Mouse (Mus musculus): ENCODE results near the gene Ctnnb1.

DNA sequence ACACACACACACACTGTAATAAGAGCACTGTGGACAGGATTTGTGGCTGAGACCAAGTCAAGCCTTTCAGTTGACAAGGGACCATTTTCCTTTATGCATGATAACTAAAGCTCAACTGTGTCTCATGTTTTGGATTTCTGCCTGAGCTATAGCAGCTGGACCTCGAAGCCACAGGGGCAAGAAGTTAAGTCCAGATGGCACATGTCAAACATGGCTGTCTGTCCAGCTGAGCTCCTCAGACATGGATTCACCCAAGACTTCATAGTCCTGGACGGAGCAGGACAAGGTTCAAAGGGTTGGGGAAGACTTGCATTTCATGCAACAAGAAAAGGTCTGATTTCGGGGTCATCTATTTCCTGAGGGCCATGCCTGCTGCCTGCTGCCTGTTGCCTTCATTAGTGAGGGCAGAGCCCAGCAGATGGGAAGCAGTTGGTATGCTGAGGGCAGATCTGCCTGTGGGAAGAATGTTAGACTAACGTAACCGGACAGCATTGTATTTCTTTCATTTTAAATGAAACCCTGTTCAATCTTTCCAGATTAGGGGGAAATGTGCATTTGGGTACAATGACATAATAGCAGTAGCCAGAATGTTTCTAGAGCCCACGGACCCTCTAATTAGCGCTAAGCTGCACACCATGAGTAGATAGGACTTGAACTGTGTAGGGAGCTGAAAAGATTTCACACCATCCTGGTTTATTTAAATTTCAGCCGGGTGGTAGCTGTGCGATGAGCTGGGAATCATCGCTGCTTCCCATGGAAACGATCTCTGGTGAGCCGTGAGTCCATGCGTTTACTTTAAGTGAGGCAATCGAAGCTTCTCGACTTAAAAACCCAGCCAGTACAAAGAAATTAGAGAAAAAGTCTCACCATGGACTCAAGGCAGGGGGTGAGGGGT lies 61.0 kb downstream of the Ctnnb1 start:
- TF ChIP-seq CTCF (IDR thresholded peaks at IDR 0.05; ENCODE audit: low read depth), result no peak
- no peak for TF ChIP-seq EP300 (IDR thresholded peaks at IDR 0.05; ENCODE audit: low read depth)

Measured in heart, postnatal 0 days (tissue).